Mouse (Mus musculus) liver, embryonic 14.5 days (tissue): ENCODE data around the gene Ppm1l.

ENCODE experiments used
- CTCF ChIP-seq: IDR thresholded peaks from 2 replicates; pipeline ENCODE4 v1.5.1; 2016; ENCODE audit warnings: antibody characterized with exemption, low read depth, control low read depth
- EP300 ChIP-seq: IDR thresholded peaks from 2 replicates; pipeline ENCODE4 v1.6.1; 2016; ENCODE audit warnings: antibody characterized with exemption, low read depth

DNA sequence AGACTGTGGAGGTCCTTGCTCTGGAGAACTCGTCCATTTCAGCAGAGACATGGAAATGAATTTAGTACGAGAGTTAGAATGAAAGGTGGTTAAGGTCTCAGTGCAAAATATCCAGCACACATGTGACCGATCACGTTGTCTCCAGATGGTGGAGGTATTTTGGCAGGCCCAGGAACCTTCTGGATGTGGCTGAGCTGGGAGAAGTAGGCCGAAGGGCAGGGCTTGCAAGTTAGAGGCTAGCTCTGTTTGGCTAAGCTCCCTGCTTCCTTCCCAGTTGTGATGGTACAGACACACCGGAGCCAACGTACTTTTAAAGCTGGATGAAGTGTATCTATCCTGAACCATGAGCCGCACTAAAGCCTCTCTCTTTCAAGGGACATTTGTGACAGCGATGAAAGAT is 76.4 kb downstream of the Ppm1l start:
- TF ChIP-seq CTCF: no peak
- no peak for TF ChIP-seq EP300
